ENCODE assay signal across 25 mouse cellular contexts in the genomic region with DNA sequence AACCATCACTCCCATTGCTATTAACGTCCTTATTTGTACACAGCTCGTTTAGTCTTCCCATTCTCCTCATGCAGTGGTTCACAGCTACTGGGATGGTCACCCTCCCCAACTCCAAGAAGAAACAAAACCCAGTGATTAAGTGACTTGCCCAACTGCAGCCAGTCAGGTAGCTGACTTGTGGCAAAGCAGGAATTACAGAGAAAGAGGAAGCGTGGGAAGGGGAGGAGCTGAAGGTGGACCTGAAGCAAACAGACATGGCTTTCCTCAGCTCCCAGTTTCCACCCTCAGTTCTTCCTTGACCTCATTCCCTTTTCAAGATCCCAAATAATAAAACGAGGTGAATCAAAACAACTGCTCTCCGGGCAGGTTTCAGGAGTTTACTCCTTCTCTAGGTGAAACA. TPM values are rescaled to one million over a fixed set of nuclear protein-coding genes. Genes with fewer than 3 reads are reported as not detected.
DNase-seq lines count a peak whose midpoint lies in the region; ATAC-seq and TF ChIP-seq lines count a peak whose summit lies in the region.
"Had no signal": no experiment of that assay in that cellular context is flagged by ENCODE, and none has a peak within 500 bp of the region (broad histone marks: within the 10 kb centered on the region; RNA-seq: fewer than 3 reads in every experiment).

No protein-coding gene starts in this region.

- H3K4me3 ChIP-seq in lung, postnatal 0 days (ENCODE audit: low read depth, low read length): no peak overlapping the region
- H3K4me3 ChIP-seq: embryonic facial prominence, embryonic 15.5 days; erythroblast, embryonic 14.5 days; forebrain, embryonic 10.5 days; heart, embryonic 12.5 days; hindbrain, embryonic 10.5 days; intestine, embryonic 15.5 days had no signal

- no peaks in the 10 kb centered on the region for H3K27me3 ChIP-seq in lung, postnatal 0 days (replicated peaks; ENCODE audit: insufficient read depth, low read length)
- H3K27me3 ChIP-seq: embryonic facial prominence, embryonic 15.5 days; heart, embryonic 12.5 days; intestine, embryonic 15.5 days; Patski had no signal

- H3K4me1 ChIP-seq in lung, postnatal 0 days (ENCODE audit: insufficient read depth, low read depth, low read length): no peaks in the 10 kb centered on the region
- H3K4me1 ChIP-seq: embryonic facial prominence, embryonic 15.5 days; hindbrain, embryonic 10.5 days; intestine, embryonic 15.5 days had no signal

- peak; percentile 10 for DNase-seq in lung, postnatal 36 days
- DNase-seq in lung, postnatal 0 days (ENCODE audit: low spot score): no peak
- DNase-seq in R1 (ENCODE audit: low read depth, low spot score): peak; percentile 49
- DNase-seq in kidney, adult 8-10 months: no peak
- no peak for DNase-seq in yolk sac, embryonic 10.5 days (ENCODE audit: low spot score)
- DNase-seq: adrenal gland, adult 2 months; adrenal gland, postnatal 36 days; B cell, adult 2 months; cerebellum, adult 2 months; cerebellum, postnatal 10 days; embryo, embryonic 11 days; gastrocnemius, postnatal 36 days; heart, adult 18-20 months; heart, postnatal 14 days had no signal

- H3K27ac ChIP-seq in lung, postnatal 0 days (ENCODE audit: low read length): no peak overlapping the region
- H3K27ac ChIP-seq: embryonic facial prominence, embryonic 15.5 days; forebrain, embryonic 10.5 days; hindbrain, embryonic 10.5 days; hindbrain, embryonic 14.5 days; intestine, embryonic 15.5 days had no signal

- WGBS in lung, postnatal 0 days: 64% methylated on average over 5 of the region's 5 CpGs

- no peak for ATAC-seq in lung, postnatal 0 days
- peak; percentile 44; the same call in 1 of the 2 replicates for ATAC-seq in megakaryocyte progenitor cell, adult 5-6 weeks (replicated peaks; ENCODE audit: poor library complexity)
- ATAC-seq: CD4-positive, CD25-positive, alpha-beta regulatory T cell, adult 4 months; forebrain, embryonic 14.5 days; intestine, embryonic 15.5 days; Patski had no signal

- H3K9ac ChIP-seq in lung, postnatal 0 days (replicated peaks; ENCODE audit: low read depth): no peak overlapping the region
- H3K9ac ChIP-seq: embryonic facial prominence, embryonic 15.5 days; heart, embryonic 12.5 days; hindbrain, embryonic 14.5 days; intestine, embryonic 15.5 days had no signal

- TF ChIP-seq CTCF in lung, postnatal 0 days (IDR thresholded peaks at IDR 0.05): no peak

- H3K36me3 ChIP-seq in lung, postnatal 0 days (ENCODE audit: insufficient read depth, low read length): no peaks in the 10 kb centered on the region
- H3K36me3 ChIP-seq: embryonic facial prominence, embryonic 15.5 days; forebrain, embryonic 10.5 days; heart, embryonic 12.5 days; hindbrain, embryonic 10.5 days; intestine, embryonic 15.5 days had no signal

- no peak overlapping the region for H3K4me2 ChIP-seq in lung, postnatal 0 days (replicated peaks; ENCODE audit: low read depth, low read length)
- H3K4me2 ChIP-seq: embryonic facial prominence, embryonic 15.5 days; heart, embryonic 12.5 days; hindbrain, embryonic 14.5 days; intestine, embryonic 15.5 days had no signal

- no peaks in the 10 kb centered on the region for H3K9me3 ChIP-seq in lung, postnatal 0 days (ENCODE audit: low read length)
- H3K9me3 ChIP-seq: embryonic facial prominence, embryonic 15.5 days; forebrain, embryonic 10.5 days; heart, embryonic 12.5 days; hindbrain, embryonic 10.5 days; intestine, embryonic 15.5 days had no signal

- TF ChIP-seq EP300 in lung, postnatal 0 days (IDR thresholded peaks at IDR 0.05): no peak

RNA-seq across cellular contexts. Expression of gene Ide, which starts 2.8 kb away (rescaled TPM):
- polyA plus RNA-seq in lung, postnatal 0 days (2015; fragmentation: Nextera tagmentation; extraction: Ambion mirVana): 15.6 and 19.7 TPM in 2 replicates
- 122 and 144 TPM in 2 replicates for total RNA-seq in megakaryocyte progenitor cell, adult 5-6 weeks (2015)
- 79.5 and 103 TPM in 2 replicates for total RNA-seq in megakaryocyte progenitor cell, adult 5-6 weeks (2017)

RNA-seq across cellular contexts. Expression of gene Kif11, which starts 35.7 kb away (rescaled TPM):
- 2.1 and 3.2 TPM in 2 replicates for polyA plus RNA-seq in lung, postnatal 0 days (2015; fragmentation: Nextera tagmentation; extraction: Ambion mirVana)
- total RNA-seq in megakaryocyte progenitor cell, adult 5-6 weeks (2015): 113 and 116 TPM in 2 replicates
- 160 and 187 TPM in 2 replicates for total RNA-seq in megakaryocyte progenitor cell, adult 5-6 weeks (2017)

Comparison
In these comparisons a context has a peak if more than half of its experiments do, and no peak if none do; other contexts are left out.
1. DNase-seq: peak in lung, postnatal 36 days (single experiment) and R1 (single experiment); none in lung, postnatal 0 days (single experiment), kidney, adult 8-10 months (0 of 2) and yolk sac, embryonic 10.5 days (single experiment).